Mouse (Mus musculus) layer of hippocampus, adult 9-11 months (tissue): ENCODE measurements at regions not wholly inside any gene's neighbourhood (a gene's known extent, or its start where the extent isn't known, plus 50 kb on each side); places are given as distances from the start of the nearest gene placed in this dataset.

Experiments
- DNase-seq: peaks from one replicate; pipeline ENCODE4 v3.0.0; 2022

DNA sequence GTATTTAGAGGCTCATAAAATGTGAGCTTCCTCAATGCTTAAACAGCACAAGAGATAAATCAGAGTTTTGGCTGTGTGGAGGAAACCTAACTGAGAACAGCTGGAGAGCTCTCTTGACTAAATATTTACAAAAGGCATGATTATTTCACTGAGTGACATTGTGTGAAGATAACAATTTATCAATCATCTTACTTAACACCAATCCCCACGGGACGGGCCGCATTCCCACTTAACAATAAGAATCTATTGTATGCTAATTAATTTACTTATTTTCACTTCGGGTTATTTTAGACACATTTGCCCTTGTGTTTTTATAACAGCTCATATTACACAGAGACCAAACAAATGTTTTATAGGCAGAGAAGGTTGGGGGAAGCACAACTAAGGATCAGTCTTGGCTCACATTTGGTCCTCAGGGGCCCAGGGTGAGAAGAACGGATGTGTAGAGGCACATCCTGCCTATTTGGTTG lies 259.7 kb upstream of the Arid1b start:
- no peak for DNase-seq

- DNase-seq, result no peak
Observed at GRCm38 (mm10) chr17:4735185-4735584, 258.9 kb upstream of the Arid1b start.

DNA sequence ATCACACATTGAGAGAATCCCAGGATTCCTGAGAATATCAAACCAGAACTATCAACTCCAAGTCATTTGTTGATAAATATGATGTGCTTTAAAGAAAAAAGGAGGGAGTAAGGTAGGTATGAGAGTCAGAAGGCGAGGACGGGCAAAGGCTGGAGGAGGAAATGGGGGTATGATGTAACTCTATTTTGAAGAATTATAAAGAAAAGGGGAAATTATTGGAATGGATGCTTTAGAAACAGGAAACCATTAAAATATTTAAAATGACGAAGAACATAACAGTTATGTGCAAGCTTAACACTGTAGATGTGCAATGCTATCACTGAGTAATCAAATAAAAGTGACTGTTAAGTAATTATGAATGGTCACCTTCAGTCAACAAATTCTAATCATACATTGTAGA lies 257.4 kb upstream of the Arid1b start:
- no peak for DNase-seq

GRCm38 (mm10) chr17:4738717-4739485 lies 255.2 kb upstream of the Arid1b start:
- DNase-seq, result no peak

DNA sequence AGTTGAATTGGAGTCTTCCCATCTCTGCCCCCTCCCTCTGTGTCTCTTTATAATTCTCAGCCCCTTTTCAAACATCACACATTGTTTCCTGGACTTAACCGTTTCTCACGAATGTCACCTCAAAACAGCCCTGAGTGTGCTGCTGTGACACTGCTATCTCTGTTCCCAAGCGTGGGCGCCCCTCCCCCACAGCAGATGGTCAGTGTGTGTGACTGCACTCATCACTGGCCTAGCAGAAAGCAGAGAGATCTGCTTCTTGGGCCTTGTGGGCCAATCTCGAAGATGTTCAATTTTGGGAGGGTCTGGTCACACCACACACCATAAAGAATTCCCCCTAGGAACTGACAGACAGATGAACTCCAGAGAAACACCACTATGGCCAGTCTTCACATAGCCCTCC lies 253.3 kb upstream of the Arid1b start:
- peak; percentile 42 for DNase-seq

- no peak for DNase-seq
Observed at GRCm38 (mm10) chr17:4742314-4742713, 251.8 kb upstream of the Arid1b start.

GRCm38 (mm10) chr17:4762956-4763355 lies 231.2 kb upstream of the Arid1b start:
- DNase-seq, result no peak

DNA sequence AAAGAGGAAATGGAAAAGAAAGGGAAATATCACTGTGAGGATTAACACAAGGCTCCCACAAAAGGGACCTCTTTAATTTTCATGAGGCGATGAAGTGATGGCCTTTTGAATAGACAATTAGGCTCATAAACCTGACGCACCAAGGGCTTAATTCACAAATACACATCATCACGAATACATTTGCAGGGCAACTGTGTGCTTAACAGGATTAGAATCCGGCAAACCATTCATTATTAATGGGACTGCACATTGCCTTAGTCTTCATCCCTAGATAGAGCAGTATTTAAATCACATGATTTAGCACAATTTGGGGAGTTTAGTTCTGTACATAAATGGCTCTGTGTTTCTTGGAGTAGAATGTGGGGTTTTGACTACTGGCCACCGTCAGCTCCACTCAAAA lies 228.4 kb upstream of the Arid1b start:
- no peak for DNase-seq

- no peak for DNase-seq
Observed at GRCm38 (mm10) chr17:4767947-4768522, 226.1 kb upstream of the Arid1b start.

DNA sequence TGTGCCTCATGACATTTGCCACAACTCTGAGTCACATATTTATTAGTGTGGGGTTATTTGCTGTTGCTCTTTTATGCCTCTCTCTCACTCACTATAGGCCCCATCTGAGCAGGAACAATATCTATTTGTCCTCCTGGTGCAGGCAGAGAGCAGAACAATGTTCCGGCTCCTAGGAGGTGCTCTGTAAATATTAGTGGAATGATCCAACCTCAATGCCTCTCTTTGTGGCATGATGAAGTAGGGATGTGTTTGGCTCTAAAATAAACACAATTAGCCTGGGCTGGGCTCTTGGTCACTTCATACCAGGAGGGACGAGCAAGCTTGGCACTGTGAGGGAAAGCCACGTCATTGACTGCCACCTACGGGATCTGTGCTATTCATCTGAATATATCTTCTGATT lies 224.8 kb upstream of the Arid1b start:
- no peak for DNase-seq

- no peak for DNase-seq
Observed at GRCm38 (mm10) chr17:4770052-4770451, 224.1 kb upstream of the Arid1b start.

DNA sequence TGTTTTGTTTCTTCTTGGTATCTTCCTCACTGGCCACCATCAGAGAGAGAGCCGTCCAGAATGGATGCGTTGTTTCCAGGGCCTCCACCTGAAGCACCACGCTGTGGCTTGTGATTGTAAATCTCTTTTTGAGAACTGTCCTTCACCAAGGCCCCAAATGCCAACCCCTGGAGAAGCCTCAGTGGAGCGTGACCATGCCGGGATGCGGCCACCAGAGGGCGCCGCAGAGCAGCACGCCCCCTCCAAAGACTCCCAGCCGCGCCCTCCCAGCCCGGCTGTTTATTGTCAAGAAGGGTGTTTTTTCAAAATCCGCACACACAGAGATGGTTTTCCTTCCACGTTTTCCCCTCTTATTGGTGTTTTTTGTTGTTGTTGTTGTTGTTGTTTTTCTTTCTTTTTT lies 216.0 kb upstream of the Arid1b start:
- peak; percentile 19 for DNase-seq

GRCm38 (mm10) chr17:4779017-4779416 lies 215.1 kb upstream of the Arid1b start:
- no peak for DNase-seq

DNA sequence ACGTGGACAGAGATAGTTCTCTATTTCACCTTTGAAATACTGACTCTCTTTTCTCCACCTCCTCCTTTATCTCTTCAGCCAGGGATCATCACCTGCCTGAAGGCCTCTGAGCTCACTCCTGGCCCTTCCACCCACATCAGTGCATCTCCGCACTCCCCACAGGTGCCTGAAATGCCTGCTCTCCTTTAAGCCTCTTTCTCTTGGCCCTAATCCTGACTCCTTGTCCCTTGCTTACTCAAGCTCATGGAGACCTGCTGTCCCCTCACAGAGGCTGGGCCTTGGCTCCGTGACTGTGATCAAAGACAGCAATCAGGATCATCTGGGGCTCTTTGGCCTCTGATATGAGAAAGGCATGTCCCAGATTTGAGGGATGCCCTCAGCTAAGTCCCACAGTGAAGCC lies 212.5 kb upstream of the Arid1b start:
- DNase-seq, result no peak

GRCm38 (mm10) chr17:4784296-4784695 lies 209.8 kb upstream of the Arid1b start:
- DNase-seq, result no peak

GRCm38 (mm10) chr17:4785281-4785839 lies 208.8 kb upstream of the Arid1b start:
- DNase-seq, result no peak

DNA sequence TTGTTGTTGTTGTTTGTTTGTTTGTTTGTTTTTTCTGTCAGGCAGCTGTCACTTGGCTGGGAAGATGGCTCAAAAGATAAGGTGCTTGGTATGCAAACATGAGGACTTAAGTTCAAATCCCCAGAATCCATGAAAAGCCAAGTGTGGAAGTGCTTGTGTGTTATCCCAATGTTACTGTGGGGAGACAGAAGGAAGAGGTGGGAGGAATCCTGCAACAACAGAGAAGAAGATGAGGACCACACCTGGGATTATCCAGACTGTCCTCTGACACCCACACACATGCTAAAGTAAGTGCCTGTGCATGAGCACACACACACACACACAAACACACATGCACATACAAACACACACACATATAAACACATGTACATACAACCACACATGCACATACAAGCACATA lies 207.6 kb upstream of the Arid1b start:
- no peak for DNase-seq

DNA sequence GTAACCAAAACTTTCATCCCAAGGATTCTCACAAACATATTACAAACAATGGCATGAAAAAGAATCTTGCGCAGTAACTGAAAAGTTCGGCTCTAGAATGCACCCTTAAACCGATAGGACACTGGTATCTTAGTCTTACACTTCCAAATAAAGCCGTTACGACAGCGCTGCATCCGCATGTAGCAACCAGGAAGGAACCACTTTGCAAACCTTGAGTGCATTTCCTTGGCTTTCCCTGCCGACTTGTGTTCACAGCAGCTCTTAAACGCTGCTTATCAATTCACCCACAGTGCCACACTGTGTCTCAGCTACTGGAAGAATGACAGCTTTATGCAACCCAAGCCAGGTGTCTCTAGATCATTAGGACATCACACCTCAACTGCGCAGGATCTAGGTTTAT lies 202.3 kb upstream of the Arid1b start:
- no peak for DNase-seq

DNA sequence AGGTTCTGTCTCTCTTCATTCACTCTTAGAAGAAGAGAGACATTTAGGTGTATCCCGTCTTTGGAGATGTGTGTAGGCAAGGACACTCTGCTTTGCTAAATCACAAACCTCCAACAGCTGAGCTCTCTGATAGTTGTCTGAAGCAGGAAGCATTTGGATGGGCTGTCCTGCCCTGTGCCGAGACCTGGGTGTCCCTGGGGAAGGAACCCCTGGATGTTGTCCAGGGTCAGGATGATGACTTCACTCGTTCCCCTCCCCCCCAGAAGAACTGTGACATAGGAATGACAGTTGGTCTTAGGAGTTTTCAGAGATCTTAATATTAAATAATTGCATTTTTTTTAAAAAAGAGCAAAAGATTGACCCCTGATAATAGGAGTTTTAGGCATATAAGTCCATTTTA lies 197.9 kb upstream of the Arid1b start:
- DNase-seq, result no peak

DNA sequence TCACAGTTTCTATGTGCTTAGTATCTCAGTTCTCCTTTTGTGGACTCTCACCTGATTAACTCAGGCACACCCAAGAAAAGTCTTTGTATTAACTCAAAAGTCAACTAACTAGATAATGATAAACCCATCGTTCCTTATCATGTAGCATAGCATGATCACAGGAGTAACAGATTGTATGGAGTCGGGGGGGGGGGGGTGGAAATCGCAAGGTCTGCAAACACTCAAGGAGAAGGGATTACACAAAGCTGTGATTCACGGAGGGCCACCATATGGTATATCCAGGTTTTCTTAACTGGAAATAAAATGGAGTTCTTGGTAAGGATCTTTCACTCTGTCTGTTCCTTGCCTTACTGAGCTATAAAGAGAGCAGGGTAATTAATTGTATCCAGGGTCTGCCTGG lies 190.1 kb upstream of the Arid1b start:
- peak; percentile 9 for DNase-seq

GRCm38 (mm10) chr17:4806051-4806450 lies 188.1 kb upstream of the Arid1b start:
- no peak for DNase-seq

DNA sequence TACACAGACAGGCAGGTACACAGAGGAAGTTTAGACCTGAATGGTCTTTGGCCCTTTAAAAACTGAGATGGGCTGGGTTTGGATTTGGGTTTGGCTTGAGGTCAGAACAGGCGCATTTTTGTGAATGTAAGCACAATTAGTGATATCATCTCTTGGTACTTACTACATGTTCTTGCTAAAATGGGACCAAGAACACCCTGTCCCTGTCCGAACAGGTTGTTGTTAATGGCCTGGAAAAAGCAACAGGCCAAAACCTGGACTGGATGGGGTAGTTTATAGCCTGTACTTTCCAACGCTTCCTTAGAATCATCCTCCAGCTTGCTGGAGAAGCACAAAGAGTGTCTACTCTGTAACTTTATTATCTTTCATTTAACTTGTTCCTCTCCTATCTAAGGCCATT lies 185.2 kb upstream of the Arid1b start:
- no peak for DNase-seq

- no peak for DNase-seq
Observed at GRCm38 (mm10) chr17:4813232-4813631, 180.9 kb upstream of the Arid1b start.

GRCm38 (mm10) chr17:4813666-4814065 lies 180.5 kb upstream of the Arid1b start:
- DNase-seq, result no peak
